Mouse (Mus musculus): ENCODE results near the gene Zfp617. TPM values are rescaled to one million over a fixed set of nuclear protein-coding genes. Genes with fewer than 3 reads are reported as not detected.
"Not testable (repeated sequence)": the region's sequence is repeated elsewhere in the genome, so short reads cannot be mapped to it uniquely, and the experiment has no call there.

The Zfp617 gene
- total RNA-seq (2014; fragmentation: Nextera tagmentation) = 10.4 and 15.0 TPM in 2 replicates
- 11.2 and 12.1 TPM in 2 replicates for total RNA-seq (2017)

GRCm38 (mm10) chr8:71908309-71909261, at the start of gene Zfp617, which contains the start of gene Zfp882:
Zfp617 (plus strand) TSS chr8:71908635.
Zfp882 (plus strand) TSS chr8:71908608.
- peak; percentile 96 for ATAC-seq (replicated peaks; ENCODE audit: poor library complexity, severe bottlenecking)

- not testable (repeated sequence) for ATAC-seq (replicated peaks; ENCODE audit: poor library complexity, severe bottlenecking)
Observed at GRCm38 (mm10) chr8:71861551-71861950, 46.9 kb upstream of the Zfp617 start.

GRCm38 (mm10) chr8:71862038-71862437, 46.4 kb upstream of the Zfp617 start:
- not testable (repeated sequence) for ATAC-seq (replicated peaks; ENCODE audit: poor library complexity, severe bottlenecking)

- peak; percentile 97 for ATAC-seq (replicated peaks; ENCODE audit: poor library complexity, severe bottlenecking)
Observed at GRCm38 (mm10) chr8:71881618-71882274, 26.7 kb upstream of the Zfp617 start, which contains the start of gene Zfp709. Zfp709 (plus strand) TSS chr8:71882019.

- ATAC-seq (replicated peaks; ENCODE audit: poor library complexity, severe bottlenecking) = not testable (repeated sequence)
Observed at GRCm38 (mm10) chr8:71900666-71901065, 7.8 kb upstream of the Zfp617 start.

- ATAC-seq (replicated peaks; ENCODE audit: poor library complexity, severe bottlenecking) = peak; percentile 55
Observed at GRCm38 (mm10) chr8:71903084-71903483, 5.4 kb upstream of the Zfp617 start.

GRCm38 (mm10) chr8:71906809-71907208, 1.6 kb upstream of the Zfp617 start:
- no peak for ATAC-seq (replicated peaks; ENCODE audit: poor library complexity, severe bottlenecking)

GRCm38 (mm10) chr8:71907798-71908257, 607 bp upstream of the Zfp617 start:
- ATAC-seq (replicated peaks; ENCODE audit: poor library complexity, severe bottlenecking) = no peak

GRCm38 (mm10) chr8:71912286-71912685, 3.9 kb downstream of the Zfp617 start:
- ATAC-seq (replicated peaks; ENCODE audit: poor library complexity, severe bottlenecking) = no peak

GRCm38 (mm10) chr8:71922567-71923401, 14.3 kb downstream of the Zfp617 start:
- ATAC-seq (replicated peaks; ENCODE audit: poor library complexity, severe bottlenecking) = peak; percentile 99

GRCm38 (mm10) chr8:71925791-71926190, 17.4 kb downstream of the Zfp617 start:
- no peak for ATAC-seq (replicated peaks; ENCODE audit: poor library complexity, severe bottlenecking)

- no peak for ATAC-seq (replicated peaks; ENCODE audit: poor library complexity, severe bottlenecking)
Observed at GRCm38 (mm10) chr8:71926551-71926950, 18.1 kb downstream of the Zfp617 start.

- ATAC-seq (replicated peaks; ENCODE audit: poor library complexity, severe bottlenecking) = no peak
Observed at GRCm38 (mm10) chr8:71927779-71928178, 19.3 kb downstream of the Zfp617 start.

- ATAC-seq (replicated peaks; ENCODE audit: poor library complexity, severe bottlenecking) = not testable (repeated sequence)
Observed at GRCm38 (mm10) chr8:71938037-71938436, 29.6 kb downstream of the Zfp617 start.

- ATAC-seq (replicated peaks; ENCODE audit: poor library complexity, severe bottlenecking) = peak; percentile 72
Observed at GRCm38 (mm10) chr8:71940293-71941208, 32.1 kb downstream of the Zfp617 start.

GRCm38 (mm10) chr8:71941776-71942175, 33.3 kb downstream of the Zfp617 start:
- peak; percentile 92 for ATAC-seq (replicated peaks; ENCODE audit: poor library complexity, severe bottlenecking)

GRCm38 (mm10) chr8:71948624-71949023, 40.2 kb downstream of the Zfp617 start:
- no peak for ATAC-seq (replicated peaks; ENCODE audit: poor library complexity, severe bottlenecking)

- ATAC-seq (replicated peaks; ENCODE audit: poor library complexity, severe bottlenecking) = peak; percentile 99
Observed at GRCm38 (mm10) chr8:71950482-71951221, 42.2 kb downstream of the Zfp617 start, which contains the start of gene Zfp961. Zfp961 (plus strand) TSS chr8:71951038.
